Mouse (Mus musculus): ENCODE data around the gene Arhgap15.

GRCm38 (mm10) chr2:44411660-44412059 is 663.0 kb downstream of the Arhgap15 start:
- TF ChIP-seq CTCF (IDR thresholded peaks at IDR 0.05; ENCODE audit: extremely low read depth, insufficient read length, insufficient replicate concordance, low read depth, low read length) (no peak), POLR2A (IDR thresholded peaks at IDR 0.05; ENCODE audit: low read depth, low read length) (no peak)

Data from small intestine, adult 2 months (tissue).